9 mouse cellular contexts compared by ENCODE assay signal in genomic region chr5:115436421-115437124, GRCm38 (mm10). TPM values are rescaled to one million over a fixed set of nuclear protein-coding genes. Genes with fewer than 3 reads are reported as not detected.
DNase-seq lines count a peak whose midpoint lies in the region; ATAC-seq and TF ChIP-seq lines count a peak whose summit lies in the region.
"Had no signal": no experiment of that assay in that cellular context is flagged by ENCODE, and none has a peak within 500 bp of the region (broad histone marks: within the 10 kb centered on the region; RNA-seq: fewer than 3 reads in every experiment).

No protein-coding gene starts in this region.

- H3K9me3 ChIP-seq in heart, embryonic 14.5 days (ENCODE audit: control insufficient read depth, low read length): no peaks in the 10 kb centered on the region
- no peaks in the 10 kb centered on the region for H3K9me3 ChIP-seq in liver, embryonic 12.5 days (replicated peaks)
- no peaks in the 10 kb centered on the region for H3K9me3 ChIP-seq in neural tube, embryonic 15.5 days (replicated peaks)

- WGBS in heart, embryonic 14.5 days: 1% methylated on average over 34 of the region's 43 CpGs
- 4% methylated on average over 40 of the region's 43 CpGs for whole genome bisulfite sequencing in liver, embryonic 12.5 days (ENCODE audit: insufficient replicate concordance)
- under 1% methylated on average over 32 of the region's 43 CpGs for WGBS in neural tube, embryonic 15.5 days

- peaks cover 4% of the 10 kb centered on the region; the same call in 1 of the 2 replicates for H3K36me3 ChIP-seq in heart, embryonic 14.5 days (ENCODE audit: control insufficient read depth, insufficient read depth, low read length)
- H3K36me3 ChIP-seq in liver, embryonic 12.5 days: no peaks in the 10 kb centered on the region
- peaks cover 13% of the 10 kb centered on the region for H3K36me3 ChIP-seq in neural tube, embryonic 15.5 days

- peak overlapping the region; percentile 89 for H3K4me2 ChIP-seq in heart, embryonic 14.5 days (ENCODE audit: low read length)
- peak overlapping the region; percentile 51 for H3K4me2 ChIP-seq in liver, embryonic 12.5 days
- H3K4me2 ChIP-seq in neural tube, embryonic 15.5 days: peak overlapping the region; percentile 86

- H3K27me3 ChIP-seq in heart, embryonic 14.5 days (ENCODE audit: control insufficient read depth, insufficient read depth, low read length): no peaks in the 10 kb centered on the region
- peaks cover 88% of the 10 kb centered on the region for H3K27me3 ChIP-seq in liver, embryonic 12.5 days (replicated peaks)
- H3K27me3 ChIP-seq in neural tube, embryonic 15.5 days (replicated peaks): no peaks in the 10 kb centered on the region

- DNase-seq in urinary bladder, postnatal 25 days (ENCODE audit: low spot score): peak; percentile 22
- DNase-seq in urinary bladder, adult 2 months (ENCODE audit: low spot score): no peak
- DNase-seq in kidney, postnatal 36 days: peak; percentile 27 to 46
- no peak for DNase-seq in spleen, postnatal 4 days (ENCODE audit: low spot score in 2 of 2)

- H3K4me3 ChIP-seq in embryonic fibroblast, embryonic 13.5 days (ENCODE audit: insufficient read depth, low read length): no peak overlapping the region; the same call in 1 of the 2 replicates
- H3K4me3 ChIP-seq in heart, embryonic 14.5 days (ENCODE audit: control insufficient read depth in 1 of 2, insufficient read depth in 1 of 2, low read depth in 1 of 2, low read length in 2 of 2): peak overlapping the region; percentile 35 to 48
- H3K4me3 ChIP-seq in liver, embryonic 12.5 days: peak overlapping the region; percentile 4; the same call in 1 of the 2 replicates
- peak overlapping the region; percentile 25 for H3K4me3 ChIP-seq in neural tube, embryonic 15.5 days (replicated peaks)

- H3K4me1 ChIP-seq in embryonic fibroblast, embryonic 13.5 days (ENCODE audit: control insufficient read depth, insufficient read depth, low read length): peaks cover 4% of the 10 kb centered on the region; the same call in 1 of the 2 replicates
- H3K4me1 ChIP-seq in heart, embryonic 14.5 days (ENCODE audit: control insufficient read depth in 2 of 2, insufficient read depth in 2 of 2, low read length in 2 of 2): peaks cover 12 to 24% of the 10 kb centered on the region in 2 experiments
- peaks cover 10% of the 10 kb centered on the region; the same call in 1 of the 2 replicates for H3K4me1 ChIP-seq in liver, embryonic 12.5 days
- peaks cover 78% of the 10 kb centered on the region for H3K4me1 ChIP-seq in neural tube, embryonic 15.5 days

- no peak overlapping the region for H3K27ac ChIP-seq in embryonic fibroblast, embryonic 13.5 days (ENCODE audit: insufficient read depth, low read length)
- H3K27ac ChIP-seq in heart, embryonic 14.5 days (replicated peaks in 1 of 2; ENCODE audit: control insufficient read depth in 1 of 2, insufficient read depth in 1 of 2, low read depth in 2 of 2, low read length in 2 of 2): peak overlapping the region in 1 of 2 experiments; percentile 41; a peak in 2 of 4 replicates
- no peak overlapping the region for H3K27ac ChIP-seq in liver, embryonic 12.5 days
- peak overlapping the region; percentile 98 for H3K27ac ChIP-seq in neural tube, embryonic 15.5 days (replicated peaks)

- peak overlapping the region; percentile 79 for H3K9ac ChIP-seq in heart, embryonic 14.5 days (ENCODE audit: low read length)
- no peak overlapping the region; the same call in 1 of the 2 replicates for H3K9ac ChIP-seq in liver, embryonic 12.5 days
- peak overlapping the region; percentile 56 for H3K9ac ChIP-seq in neural tube, embryonic 15.5 days (replicated peaks)

- peak; percentile 52 for ATAC-seq in heart, embryonic 14.5 days (ENCODE audit: insufficient number of reproducible peaks, insufficient read depth, low FRiP score, low read depth)
- ATAC-seq in liver, embryonic 12.5 days: no peak
- peak; percentile 89 for ATAC-seq in neural tube, embryonic 15.5 days (ENCODE audit: low FRiP score)

- TF ChIP-seq POLR2A in embryonic fibroblast, embryonic 13.5 days (IDR thresholded peaks at IDR 0.05; ENCODE audit: low read depth, low read length): peak; percentile 39; the same call in 1 of the 2 replicates

- no peak for TF ChIP-seq CTCF in embryonic fibroblast, embryonic 13.5 days (IDR thresholded peaks at IDR 0.05; ENCODE audit: borderline replicate concordance, insufficient read depth, low read length)

RNA-seq across cellular contexts. Expression of gene Msi1, which starts 7.2 kb away (rescaled TPM):
- polyA plus RNA-seq in urinary bladder, adult 2 months (2012; rRNA removed): 1.7 and 3.0 TPM in 2 replicates
- polyA plus RNA-seq in embryonic fibroblast, embryonic 13.5 days (2011; ENCODE audit: insufficient read length, low read depth, missing spikeins): 4.8 and 9.1 TPM in 2 replicates
- polyA plus RNA-seq in heart, embryonic 14.5 days (2014; fragmentation: Nextera tagmentation; extraction: Ambion mirVana): 2.7 and 3.3 TPM in 2 replicates
- polyA plus RNA-seq in liver, embryonic 12.5 days (2016; fragmentation: Nextera tagmentation; extraction: Ambion mirVana): 2.5 and 2.7 TPM in 2 replicates
- polyA plus RNA-seq in neural tube, embryonic 15.5 days (2015; fragmentation: Nextera tagmentation; extraction: Ambion mirVana): 29.4 and 37.9 TPM in 2 replicates

RNA-seq across cellular contexts. Expression of gene Pla2g1b, which starts 29.5 kb away (rescaled TPM):
- polyA plus RNA-seq in urinary bladder, adult 2 months (2012; rRNA removed): not detected in 2 replicates
- not detected in 2 replicates for polyA plus RNA-seq in embryonic fibroblast, embryonic 13.5 days (2011; ENCODE audit: insufficient read length, low read depth, missing spikeins)
- polyA plus RNA-seq in heart, embryonic 14.5 days (2014; fragmentation: Nextera tagmentation; extraction: Ambion mirVana): not detected in 2 replicates
- polyA plus RNA-seq in liver, embryonic 12.5 days (2016; fragmentation: Nextera tagmentation; extraction: Ambion mirVana): 0.42 and 0.69 TPM in 2 replicates
- 0.81 and 1.1 TPM in 2 replicates for polyA plus RNA-seq in neural tube, embryonic 15.5 days (2015; fragmentation: Nextera tagmentation; extraction: Ambion mirVana)
- polyA plus RNA-seq: liver, adult 2 months had no signal

RNA-seq across cellular contexts. Expression of gene Sirt4, which starts 48.0 kb away (rescaled TPM):
- 56.1 and 75.8 TPM in 2 replicates for polyA plus RNA-seq in urinary bladder, adult 2 months (2012; rRNA removed)
- polyA plus RNA-seq in embryonic fibroblast, embryonic 13.5 days (2011; ENCODE audit: insufficient read length, low read depth, missing spikeins): 12.8 and 18.5 TPM in 2 replicates
- 19.2 and 22.5 TPM in 2 replicates for polyA plus RNA-seq in heart, embryonic 14.5 days (2014; fragmentation: Nextera tagmentation; extraction: Ambion mirVana)
- polyA plus RNA-seq in liver, embryonic 12.5 days (2016; fragmentation: Nextera tagmentation; extraction: Ambion mirVana): 6.3 and 7.5 TPM in 2 replicates
- 31.0 and 37.1 TPM in 2 replicates for polyA plus RNA-seq in neural tube, embryonic 15.5 days (2015; fragmentation: Nextera tagmentation; extraction: Ambion mirVana)

Comparison
In these comparisons a context has a peak if more than half of its experiments do, and no peak if none do; other contexts are left out.
1. DNase-seq: peak in urinary bladder, postnatal 25 days (single experiment) and kidney, postnatal 36 days (2 of 2); none in urinary bladder, adult 2 months (single experiment) and spleen, postnatal 4 days (0 of 2).
2. Peak in every context shown above with its lines, with median percentiles within 50 percentile points of each other: H3K4me2 ChIP-seq.